Mouse (Mus musculus) heart, adult 11 months (tissue): Measurements from ENCODE around the gene 1700029P11Rik.
"Not testable (repeated sequence)": the region's sequence is repeated elsewhere in the genome, so short reads cannot be mapped to it uniquely, and the experiment has no call there.

Experiments
- DNase-seq: peaks from one replicate; pipeline ENCODE4 v3.0.0; 2022

Gene 1700029P11Rik

GRCm38 (mm10) chr15:81958906-81959305 is 21.4 kb upstream of the 1700029P11Rik start:
- DNase-seq = no peak

GRCm38 (mm10) chr15:81960171-81961077 is 19.9 kb upstream of the 1700029P11Rik start, which contains the start of gene Pmm1:
TSS of gene Pmm1 (minus strand) at chr15:81960930.
- peak; percentile 100 for DNase-seq

- DNase-seq = no peak
These were observed 19.3 kb upstream of the 1700029P11Rik start for GRCm38 (mm10) chr15:81961078-81961451.

GRCm38 (mm10) chr15:81964262-81964661 is 16.1 kb upstream of the 1700029P11Rik start:
- no peak for DNase-seq

- DNase-seq = no peak
These were observed 15.3 kb upstream of the 1700029P11Rik start for GRCm38 (mm10) chr15:81964980-81965545.

- DNase-seq = no peak
These were observed 14.1 kb upstream of the 1700029P11Rik start for GRCm38 (mm10) chr15:81966062-81966829.

- DNase-seq = no peak
These were observed 12.5 kb upstream of the 1700029P11Rik start for GRCm38 (mm10) chr15:81967821-81968220.

GRCm38 (mm10) chr15:81968447-81968846 is 11.9 kb upstream of the 1700029P11Rik start:
- no peak for DNase-seq

GRCm38 (mm10) chr15:81969173-81969572 is 11.2 kb upstream of the 1700029P11Rik start:
- peak; percentile 92 for DNase-seq

GRCm38 (mm10) chr15:81969635-81970034 is 10.7 kb upstream of the 1700029P11Rik start:
- not testable (repeated sequence) for DNase-seq

- not testable (repeated sequence) for DNase-seq
These were observed 9.8 kb upstream of the 1700029P11Rik start for GRCm38 (mm10) chr15:81970498-81970897.

GRCm38 (mm10) chr15:81975156-81975555 is 5.2 kb upstream of the 1700029P11Rik start:
- DNase-seq = not testable (repeated sequence)

- no peak for DNase-seq
These were observed 1.8 kb downstream of the 1700029P11Rik start for GRCm38 (mm10) chr15:81982173-81982572.

GRCm38 (mm10) chr15:81985267-81986161 is 5.2 kb downstream of the 1700029P11Rik start:
- no peak for DNase-seq

GRCm38 (mm10) chr15:81987646-81988045 is 7.3 kb downstream of the 1700029P11Rik start, which contains the start of gene Xrcc6:
TSS of gene Xrcc6 (plus strand) at chr15:81987835.
- no peak for DNase-seq

GRCm38 (mm10) chr15:81989371-81990062 is 9.2 kb downstream of the 1700029P11Rik start:
- peak; percentile 99 for DNase-seq

- DNase-seq = peak; percentile 96
These were observed 10.2 kb downstream of the 1700029P11Rik start for GRCm38 (mm10) chr15:81990549-81990948.

GRCm38 (mm10) chr15:81993992-81994391 is 13.7 kb downstream of the 1700029P11Rik start:
- no peak for DNase-seq

GRCm38 (mm10) chr15:82004257-82004656 is 23.9 kb downstream of the 1700029P11Rik start:
- DNase-seq = no peak

GRCm38 (mm10) chr15:82011947-82012346 is 31.6 kb downstream of the 1700029P11Rik start:
- DNase-seq = no peak

- no peak for DNase-seq
These were observed 34.5 kb downstream of the 1700029P11Rik start for GRCm38 (mm10) chr15:82014745-82015391.
